Mouse (Mus musculus) gastrocnemius, adult 2 months (tissue): Measurements from ENCODE around the gene Fam136a. TPM values are rescaled to one million over a fixed set of nuclear protein-coding genes. Genes with fewer than 3 reads are reported as not detected.
"Not testable (repeated sequence)": the region's sequence is repeated elsewhere in the genome, so short reads cannot be mapped to it uniquely, and the experiment has no call there.

Source experiments
- DNase-seq: peaks from one replicate; pipeline ENCODE4 v3.0.0; 2022
- H3K27ac ChIP-seq: fragments of 200-600 bp; 2 replicates; pipeline ENCODE4 v1.8.1; 2022; ENCODE audit warnings: mild to moderate bottlenecking
- H3K4me3 ChIP-seq: fragments of 200-600 bp; 2 replicates; pipeline ENCODE4 v1.8.1; 2022; ENCODE audit warnings: mild to moderate bottlenecking, moderate library complexity
- CTCF ChIP-seq: fragments of 200-600 bp; IDR thresholded peaks from 2 replicates; pipeline ENCODE4 v1.8.1; 2022; ENCODE audit warnings: antibody characterized with exemption, mild to moderate bottlenecking, moderate library complexity
- intact Hi-C: fragments of 180-260 bp; cut with DNase I; formaldehyde crosslinking; loops from one replicate; pipeline ENCODE4 v1.15.1; 2025
- long read RNA-seq, 2 experiments: library from polyadenylated mRNA; stranded (forward); transcript quantifications; one replicate each; pipeline ENCODE4 v2.0.0; 2021
- total RNA-seq, 2 experiments: library from RNA; stranded (reverse); gene quantifications; 2 replicates each; pipeline ENCODE4 v1.2.3; 2021

Gene Fam136a
- 10 to 100 TPM; 11.7 to 17.6 TPM for total RNA-seq
- long read RNA-seq, experiment 1, transcript Fam136a-201 (3 exons, 1,643 nt) = major isoform, 42 of 47 reads
- long read RNA-seq, experiment 1, partial matches to known transcripts = 0 of 47 reads
- long read RNA-seq, experiment 1, other reads (novel, unspliced or antisense) = 4 of 47 reads
- long read RNA-seq, experiment 2, transcript Fam136a-201 (3 exons, 1,643 nt) = major isoform, 43 of 46 reads
- long read RNA-seq, experiment 2, partial matches to known transcripts = 0 of 46 reads
- long read RNA-seq, experiment 2, other reads (novel, unspliced or antisense) = 3 of 46 reads

DNA sequence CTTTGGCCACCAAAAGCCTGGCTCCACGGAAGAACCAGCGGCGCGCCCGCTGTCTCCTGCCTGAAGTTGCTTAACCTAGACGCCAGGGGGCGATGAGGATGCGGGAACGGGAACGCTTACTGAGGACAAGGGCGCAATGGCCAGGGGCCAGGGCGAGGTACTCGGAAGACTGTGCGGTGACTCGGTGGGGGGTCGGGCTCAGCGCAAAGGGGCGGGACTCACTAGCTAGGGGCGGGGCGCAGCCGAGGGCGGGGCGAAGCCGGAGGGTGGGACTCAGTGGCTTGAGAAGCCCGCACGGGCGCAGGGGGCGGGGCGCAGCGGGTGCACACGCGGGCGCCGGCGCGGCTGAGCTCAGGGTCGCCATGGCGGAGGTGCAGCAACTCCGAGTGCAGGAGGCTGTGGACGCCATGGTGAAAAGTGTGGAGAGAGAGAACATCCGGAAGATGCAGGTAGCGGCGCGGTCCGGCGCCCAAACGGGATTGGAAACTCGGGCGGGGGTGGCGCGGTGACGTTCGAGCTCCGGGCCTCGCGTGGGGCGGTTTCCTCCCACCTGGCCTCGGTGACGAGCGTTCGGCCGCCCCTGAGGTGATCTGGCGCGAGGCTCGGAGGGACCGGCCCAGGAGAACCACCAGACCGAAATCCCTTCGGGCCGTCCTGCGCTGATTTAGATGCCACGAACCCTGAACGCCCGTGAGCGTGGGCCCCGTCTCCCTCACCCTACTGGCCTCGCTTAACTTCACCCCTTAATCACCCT, at the start of gene Fam136a:
Fam136a (plus strand) TSS at position 276 of the 754 bp plus-strand sequence.
- peak within 1 kb of the TSS; percentile 95 for H3K27ac ChIP-seq
- peak; percentile 86 for TF ChIP-seq CTCF
- peak within 1 kb of the TSS; percentile 73 for H3K4me3 ChIP-seq
- DNase-seq = peak; percentile 97
- intact Hi-C loops = loop anchor here (1.0 to 2.0 kb wide), 2 partner anchors 36 to 405 kb away; partner anchors contain the start of gene Dusp11

DNA sequence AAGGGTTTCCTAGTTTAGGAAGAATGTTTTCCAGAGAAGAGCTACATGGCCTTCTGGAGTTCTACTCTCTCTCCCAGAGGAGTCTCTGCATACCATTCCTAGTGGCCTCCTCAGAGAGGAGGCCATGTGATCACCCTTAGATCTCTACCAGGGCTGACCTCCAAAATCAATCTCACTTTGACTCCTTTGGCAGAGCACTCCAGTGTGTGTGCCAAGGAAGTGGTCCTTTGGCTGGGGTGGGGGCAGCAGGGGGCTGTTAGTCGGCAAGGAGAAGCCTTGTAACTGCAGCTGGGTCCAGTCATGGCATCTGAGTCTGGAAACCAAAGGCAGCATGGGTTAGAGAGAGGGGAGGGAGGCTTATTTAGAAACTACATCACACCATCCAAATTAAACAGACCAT, 48.4 kb upstream of the Fam136a start:
- Histone ChIP-seq H3K4me3 (no peak overlapping the region), H3K27ac (no peak overlapping the region)
- no peak for DNase-seq
- TF ChIP-seq CTCF = no peak
- intact Hi-C loops = no loop called here

GRCm38 (mm10) chr6:86318855-86319254, 46.6 kb upstream of the Fam136a start:
- Histone ChIP-seq H3K4me3 (no peak overlapping the region), H3K27ac (no peak overlapping the region)
- DNase-seq = no peak
- no peak for TF ChIP-seq CTCF
- intact Hi-C loops = no loop called here

DNA sequence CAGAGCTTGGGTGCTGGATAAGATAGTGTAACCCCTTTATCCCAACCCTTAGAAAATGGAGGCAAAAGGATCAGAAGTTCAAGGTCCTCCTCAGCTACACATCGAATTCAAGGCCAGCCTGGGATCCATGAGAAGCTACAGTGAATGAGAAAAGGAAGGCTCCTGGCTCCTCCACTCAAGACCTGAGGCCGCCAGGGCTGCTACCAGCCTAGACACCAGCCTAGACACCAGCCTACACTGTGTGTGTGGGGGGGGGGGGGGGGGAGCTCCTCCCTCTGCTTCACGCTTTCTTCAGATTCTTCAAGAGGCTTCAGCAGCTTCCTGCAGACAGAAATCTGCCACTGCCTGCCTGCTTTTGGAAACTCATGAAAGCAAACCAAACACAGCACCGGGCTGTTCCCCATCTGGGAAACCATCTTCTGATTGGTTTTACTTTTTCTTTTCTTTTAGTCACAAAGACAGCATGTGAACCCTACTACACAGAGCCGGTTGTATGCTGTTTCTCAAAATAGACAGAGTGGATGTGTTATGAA, 43.3 kb upstream of the Fam136a start:
- DNase-seq = no peak
- intact Hi-C loops = no loop called here
- Histone ChIP-seq H3K4me3 (no peak overlapping the region), H3K27ac (no peak overlapping the region)
- no peak for TF ChIP-seq CTCF

DNA sequence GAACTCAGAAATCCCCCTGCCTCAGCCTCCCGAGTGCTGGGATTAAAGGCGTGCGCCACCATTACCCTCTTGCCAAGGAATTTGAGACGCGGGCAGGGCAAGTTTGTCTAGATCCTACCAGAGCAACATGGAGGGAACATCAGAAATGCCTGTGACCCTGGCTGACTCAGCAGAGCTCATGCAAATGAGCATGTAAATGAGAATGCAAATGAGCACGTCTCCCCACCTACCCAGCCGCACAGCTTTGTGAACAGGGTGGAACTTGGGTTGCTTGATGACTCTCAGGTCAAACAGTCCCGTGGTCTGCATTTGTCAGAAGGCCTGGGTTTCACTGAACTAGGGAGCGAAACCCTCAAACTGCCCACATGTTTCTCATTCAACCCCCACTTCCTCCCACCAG, 42.5 kb upstream of the Fam136a start:
- no peak for DNase-seq
- H3K4me3 ChIP-seq = no peak overlapping the region
- no peak for TF ChIP-seq CTCF
- H3K27ac ChIP-seq = no peak overlapping the region
- intact Hi-C loops = no loop called here

DNA sequence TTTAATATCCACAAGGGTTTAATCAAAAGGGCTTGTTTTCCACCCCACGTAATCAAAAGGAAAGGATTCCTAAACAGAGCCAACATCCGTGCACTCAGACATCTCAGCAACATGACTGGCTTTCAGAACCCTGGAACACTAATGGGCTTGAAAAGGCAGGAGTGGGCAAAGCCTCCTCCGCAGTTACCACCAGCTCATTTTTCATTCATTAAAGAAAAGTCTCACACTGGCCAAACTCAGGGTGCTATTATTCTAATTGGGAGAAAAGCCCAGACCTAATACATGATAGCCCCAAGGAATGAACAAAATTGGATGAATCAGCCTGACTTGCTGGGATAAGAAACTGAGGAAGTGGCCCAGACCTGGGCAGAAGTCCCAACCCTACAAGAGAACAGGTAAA, 41.0 kb upstream of the Fam136a start:
- H3K4me3 ChIP-seq = no peak overlapping the region

GRCm38 (mm10) chr6:86325646-86326045, 39.8 kb upstream of the Fam136a start:
- intact Hi-C loops = no loop called here
- no peak for TF ChIP-seq CTCF
- Histone ChIP-seq H3K27ac (no peak overlapping the region), H3K4me3 (no peak overlapping the region)
- no peak for DNase-seq

More for the DNA sequence above, 41.0 kb upstream of the Fam136a start:
- TF ChIP-seq CTCF = no peak
- no peak overlapping the region for H3K27ac ChIP-seq
- intact Hi-C loops = no loop called here
- DNase-seq = no peak

DNA sequence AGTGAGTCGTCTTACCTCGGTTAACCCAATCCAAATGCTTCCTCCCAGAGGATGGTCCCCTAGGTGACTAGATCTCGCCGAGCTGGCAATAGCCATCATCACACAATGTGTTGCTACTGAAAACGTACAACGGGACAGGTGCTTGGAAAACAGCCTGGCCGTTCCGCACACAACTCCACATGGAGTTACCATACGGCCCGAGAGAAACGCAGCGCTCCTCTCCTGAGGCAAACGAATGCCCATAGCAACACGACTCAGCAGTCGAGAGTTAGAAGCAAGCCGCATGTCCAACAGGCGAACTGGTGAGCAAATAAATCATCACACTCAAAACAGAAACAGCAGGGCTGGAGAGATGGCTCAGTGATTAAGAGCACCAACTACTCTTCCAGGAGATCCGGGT, 38.6 kb upstream of the Fam136a start:
- intact Hi-C loops = no loop called here
- Histone ChIP-seq H3K27ac (no peak overlapping the region), H3K4me3 (no peak overlapping the region)
- no peak for DNase-seq
- TF ChIP-seq CTCF = no peak

- intact Hi-C loops = no loop called here
- no peak for DNase-seq
- no peak overlapping the region for H3K4me3 ChIP-seq
- no peak for TF ChIP-seq CTCF
- H3K27ac ChIP-seq = no peak overlapping the region
Observed at GRCm38 (mm10) chr6:86328369-86328768, 37.1 kb upstream of the Fam136a start.

GRCm38 (mm10) chr6:86329943-86330342, 35.5 kb upstream of the Fam136a start:
- Histone ChIP-seq H3K4me3 (no peak overlapping the region), H3K27ac (no peak overlapping the region)
- intact Hi-C loops = no loop called here
- DNase-seq = no peak
- no peak for TF ChIP-seq CTCF

DNA sequence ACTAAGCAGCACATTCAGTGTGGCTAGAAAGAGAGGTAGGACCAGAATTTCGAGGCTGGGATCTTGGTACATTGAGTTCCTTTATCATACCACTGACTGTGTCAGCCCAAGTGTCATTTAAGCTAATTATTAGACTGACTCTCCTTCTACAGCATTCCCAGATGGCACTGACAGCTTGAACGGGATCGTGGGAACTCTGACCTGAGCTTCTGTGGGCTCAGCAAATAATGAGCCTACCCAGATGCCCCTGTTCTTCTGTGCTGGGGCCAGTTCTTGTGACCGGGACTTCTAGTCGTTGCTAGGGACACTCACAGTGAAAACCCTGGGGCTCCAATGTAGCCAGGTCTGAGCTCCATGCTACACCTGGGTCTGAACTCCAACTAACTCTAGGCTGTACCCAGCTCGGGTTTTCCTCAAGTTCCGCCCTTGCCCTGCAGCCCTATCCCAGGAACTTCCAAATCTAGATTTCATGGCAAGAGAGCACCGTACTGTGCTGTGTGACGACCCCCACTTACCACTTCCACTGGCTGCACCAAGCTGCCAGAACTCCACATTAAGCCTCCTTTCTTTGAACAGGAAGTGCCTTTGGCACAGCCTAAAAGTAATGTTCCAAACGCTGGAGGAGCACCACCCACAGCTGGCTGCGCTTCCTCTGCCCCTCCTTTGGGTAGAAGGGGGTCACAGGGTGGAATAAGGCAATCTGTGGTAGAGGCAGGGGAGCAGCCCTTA, 30.2 kb upstream of the Fam136a start:
- TF ChIP-seq CTCF = no peak
- H3K27ac ChIP-seq = no peak overlapping the region
- no peak overlapping the region for H3K4me3 ChIP-seq
- intact Hi-C loops = no loop called here
- DNase-seq = no peak

DNA sequence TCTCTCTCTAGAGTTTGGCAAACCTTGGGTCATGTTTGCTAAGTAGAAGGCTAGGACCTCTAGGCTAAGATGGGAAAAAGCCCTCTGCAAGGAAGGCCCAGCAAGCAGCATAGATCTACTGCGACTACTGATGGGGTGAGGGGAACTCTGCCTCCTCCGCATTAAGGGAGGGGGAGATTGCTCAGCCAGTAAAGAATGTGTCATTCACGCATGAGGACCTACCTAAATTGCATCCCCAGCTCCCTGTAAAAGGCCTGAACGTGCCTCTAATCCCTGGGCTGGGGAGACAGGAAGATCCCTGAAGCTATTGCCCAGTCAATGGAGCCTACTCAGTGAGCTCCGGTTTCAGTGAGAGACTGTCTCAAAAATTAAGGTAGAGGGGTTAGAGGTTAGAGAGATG, 29.6 kb upstream of the Fam136a start:
- intact Hi-C loops = no loop called here

DNA sequence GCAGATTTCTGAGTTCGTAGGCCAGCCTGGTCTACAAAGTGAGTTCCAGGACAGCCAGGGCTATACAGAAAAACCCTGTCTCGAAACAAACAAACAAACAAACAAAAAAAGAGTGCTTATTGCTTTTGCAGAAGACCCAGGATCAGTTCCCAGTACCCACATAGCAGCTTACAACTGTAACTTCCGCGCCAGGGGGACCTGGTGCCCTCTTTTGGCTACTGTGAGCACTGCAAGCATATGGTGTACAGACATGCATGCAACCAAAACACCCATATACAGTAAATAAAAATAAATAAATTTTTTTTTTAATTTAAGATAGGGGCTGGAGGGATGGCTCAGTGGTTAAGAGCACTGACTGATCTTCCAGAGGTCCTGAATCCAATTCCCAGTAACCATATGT, 29.1 kb upstream of the Fam136a start:
- H3K27ac ChIP-seq, H3K4me3 ChIP-seq, DNase-seq, intact Hi-C loops: not testable (repeated sequence)

More for the DNA sequence above, 29.6 kb upstream of the Fam136a start:
- DNase-seq = no peak
- TF ChIP-seq CTCF = no peak
- Histone ChIP-seq H3K4me3 (no peak overlapping the region), H3K27ac (no peak overlapping the region)
